ENCODE assay signal across 16 mouse cellular contexts in the genomic region with DNA sequence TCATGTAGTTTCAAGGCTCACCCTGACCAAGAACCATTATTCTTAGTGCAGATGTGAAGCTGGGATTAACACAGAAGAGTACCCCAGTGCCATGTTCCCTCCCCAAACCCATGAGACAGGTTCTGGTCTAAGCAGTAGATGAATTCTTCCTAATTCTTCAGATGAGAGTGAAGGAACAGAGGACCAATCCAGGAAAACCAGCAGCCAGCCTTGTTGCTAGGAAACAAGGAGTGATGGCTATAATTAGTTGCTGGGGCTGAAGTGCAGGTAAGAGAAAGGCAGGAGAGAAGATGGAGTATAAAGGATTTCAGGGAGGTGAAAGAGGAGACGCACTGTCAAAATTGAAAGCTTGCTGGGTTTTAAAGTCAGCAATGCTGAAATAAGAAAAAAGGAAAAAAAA.
DNase-seq lines count a peak whose midpoint lies in the region; ATAC-seq lines count a peak whose summit lies in the region.
"Had no signal": no experiment of that assay in that cellular context is flagged by ENCODE, and none has a peak within 500 bp of the region (broad histone marks: within the 10 kb centered on the region; RNA-seq: fewer than 3 reads in every experiment).

No protein-coding gene starts in this region.

- no peaks in the 10 kb centered on the region for H3K27me3 ChIP-seq in midbrain, embryonic 14.5 days (ENCODE audit: control insufficient read depth, insufficient read depth, low read length)
- no peaks in the 10 kb centered on the region for H3K27me3 ChIP-seq in midbrain, embryonic 10.5 days (ENCODE audit: low read depth, poor library complexity, severe bottlenecking)
- no peaks in the 10 kb centered on the region for H3K27me3 ChIP-seq in embryonic facial prominence, embryonic 11.5 days (ENCODE audit: control insufficient read depth, insufficient read depth, low read length)
- H3K27me3 ChIP-seq in midbrain, embryonic 15.5 days (replicated peaks): no peaks in the 10 kb centered on the region
- H3K27me3 ChIP-seq: limb, embryonic 13.5 days; liver, embryonic 15.5 days had no signal

- peak; percentile 8 to 42 for DNase-seq in frontal cortex, adult 2 months (ENCODE audit: extremely low spot score in 1 of 2, low spot score in 1 of 2)
- DNase-seq in frontal cortex, postnatal 25 days (ENCODE audit: low spot score in 2 of 2): no peak
- peak; percentile 65 for DNase-seq in midbrain, embryonic 14.5 days
- DNase-seq in midbrain, embryonic 10.5 days (ENCODE audit: low spot score): no peak
- peak; percentile 12 for DNase-seq in embryonic facial prominence, embryonic 11.5 days (ENCODE audit: low spot score)
- DNase-seq in MN1 (ENCODE audit: low spot score): no peak
- no peak for DNase-seq in gastrocnemius, adult 18-20 months (ENCODE audit: low spot score)
- DNase-seq: cerebellum, adult 8-10 months; embryo, embryonic 11 days; kidney, adult 11 months; kidney, postnatal 10 days; lung, postnatal 10 days had no signal

- no peak overlapping the region for H3K4me2 ChIP-seq in midbrain, embryonic 14.5 days (ENCODE audit: low read length)
- H3K4me2 ChIP-seq in embryonic facial prominence, embryonic 11.5 days (ENCODE audit: low read depth, low read length): no peak overlapping the region
- no peak overlapping the region for H3K4me2 ChIP-seq in midbrain, embryonic 15.5 days
- H3K4me2 ChIP-seq: heart, embryonic 11.5 days; limb, embryonic 13.5 days; liver, embryonic 15.5 days had no signal

- H3K27ac ChIP-seq in midbrain, embryonic 14.5 days (replicated peaks; ENCODE audit: low read depth, low read length): peak overlapping the region; percentile 10
- H3K27ac ChIP-seq in midbrain, embryonic 10.5 days (replicated peaks): no peak overlapping the region
- H3K27ac ChIP-seq in embryonic facial prominence, embryonic 11.5 days (replicated peaks; ENCODE audit: low read depth, low read length): no peak overlapping the region
- H3K27ac ChIP-seq in midbrain, embryonic 15.5 days: peak overlapping the region; percentile 69
- H3K27ac ChIP-seq: limb, embryonic 13.5 days; liver, embryonic 15.5 days had no signal

- H3K4me1 ChIP-seq in midbrain, embryonic 14.5 days (ENCODE audit: control insufficient read depth, insufficient read depth, low read length): peaks cover 34% of the 10 kb centered on the region
- H3K4me1 ChIP-seq in midbrain, embryonic 10.5 days: peaks cover 32% of the 10 kb centered on the region
- no peaks in the 10 kb centered on the region for H3K4me1 ChIP-seq in embryonic facial prominence, embryonic 11.5 days (ENCODE audit: control insufficient read depth, insufficient read depth, low read length)
- H3K4me1 ChIP-seq in midbrain, embryonic 15.5 days: peaks cover 18% of the 10 kb centered on the region
- H3K4me1 ChIP-seq: liver, embryonic 15.5 days had no signal

- 79% methylated on average over 1 of the region's 1 CpGs for WGBS in midbrain, embryonic 14.5 days
- 86% methylated on average over 1 of the region's 1 CpGs for WGBS in midbrain, embryonic 10.5 days
- WGBS in embryonic facial prominence, embryonic 11.5 days: 90% methylated on average over 1 of the region's 1 CpGs
- WGBS in midbrain, embryonic 15.5 days: 56% methylated on average over 1 of the region's 1 CpGs

- no peak for ATAC-seq in midbrain, embryonic 14.5 days (ENCODE audit: low FRiP score, low TSS enrichment)
- no peak for ATAC-seq in embryonic facial prominence, embryonic 11.5 days (replicated peaks; ENCODE audit: insufficient number of reproducible peaks, low FRiP score, low TSS enrichment, low read depth)
- peak; percentile 65 for ATAC-seq in midbrain, embryonic 15.5 days (replicated peaks)

- no peaks in the 10 kb centered on the region for H3K9me3 ChIP-seq in midbrain, embryonic 14.5 days (ENCODE audit: control insufficient read depth, low read length)
- no peaks in the 10 kb centered on the region for H3K9me3 ChIP-seq in midbrain, embryonic 10.5 days (replicated peaks)
- H3K9me3 ChIP-seq in embryonic facial prominence, embryonic 11.5 days (replicated peaks; ENCODE audit: control insufficient read depth, low read length): no peaks in the 10 kb centered on the region
- no peaks in the 10 kb centered on the region for H3K9me3 ChIP-seq in midbrain, embryonic 15.5 days
- H3K9me3 ChIP-seq: limb, embryonic 13.5 days; liver, embryonic 15.5 days had no signal

- H3K36me3 ChIP-seq in midbrain, embryonic 14.5 days (ENCODE audit: control insufficient read depth, insufficient read depth, low read length): no peaks in the 10 kb centered on the region
- no peaks in the 10 kb centered on the region for H3K36me3 ChIP-seq in midbrain, embryonic 10.5 days
- no peaks in the 10 kb centered on the region for H3K36me3 ChIP-seq in embryonic facial prominence, embryonic 11.5 days (replicated peaks; ENCODE audit: control insufficient read depth, insufficient read depth, low read depth, low read length)
- H3K36me3 ChIP-seq in midbrain, embryonic 15.5 days (replicated peaks): no peaks in the 10 kb centered on the region
- H3K36me3 ChIP-seq: limb, embryonic 13.5 days; liver, embryonic 15.5 days had no signal

- H3K4me3 ChIP-seq in midbrain, embryonic 14.5 days (replicated peaks; ENCODE audit: low read depth, low read length): no peak overlapping the region
- H3K4me3 ChIP-seq in midbrain, embryonic 10.5 days: no peak overlapping the region
- H3K4me3 ChIP-seq in embryonic facial prominence, embryonic 11.5 days (ENCODE audit: low read depth, low read length): no peak overlapping the region
- H3K4me3 ChIP-seq in midbrain, embryonic 15.5 days: no peak overlapping the region
- H3K4me3 ChIP-seq: limb, embryonic 13.5 days; liver, embryonic 15.5 days had no signal

- no peak overlapping the region for H3K9ac ChIP-seq in midbrain, embryonic 14.5 days (replicated peaks; ENCODE audit: low read length)
- H3K9ac ChIP-seq in embryonic facial prominence, embryonic 11.5 days (replicated peaks; ENCODE audit: low read length): no peak overlapping the region
- no peak overlapping the region for H3K9ac ChIP-seq in midbrain, embryonic 15.5 days
- H3K9ac ChIP-seq: limb, embryonic 13.5 days; liver, embryonic 15.5 days had no signal

Comparison
In these comparisons a context has a peak if more than half of its experiments do, and no peak if none do; other contexts are left out.
1. DNase-seq: peak in frontal cortex, adult 2 months (2 of 2), midbrain, embryonic 14.5 days (single experiment) and embryonic facial prominence, embryonic 11.5 days (single experiment); none in frontal cortex, postnatal 25 days (0 of 2), midbrain, embryonic 10.5 days (single experiment), MN1 (single experiment) and gastrocnemius, adult 18-20 months (single experiment).
2. H3K27ac ChIP-seq: peak in midbrain, embryonic 14.5 days (single experiment) and midbrain, embryonic 15.5 days (single experiment); none in midbrain, embryonic 10.5 days (single experiment) and embryonic facial prominence, embryonic 11.5 days (single experiment).